Mouse (Mus musculus): ENCODE data around the gene Hsd17b1. TPM values are rescaled to one million over a fixed set of nuclear protein-coding genes. Genes with fewer than 3 reads are reported as not detected.

Gene Hsd17b1
- polyA plus RNA-seq, 2 experiments, result 0.23 TPM; not detected in 1

DNA sequence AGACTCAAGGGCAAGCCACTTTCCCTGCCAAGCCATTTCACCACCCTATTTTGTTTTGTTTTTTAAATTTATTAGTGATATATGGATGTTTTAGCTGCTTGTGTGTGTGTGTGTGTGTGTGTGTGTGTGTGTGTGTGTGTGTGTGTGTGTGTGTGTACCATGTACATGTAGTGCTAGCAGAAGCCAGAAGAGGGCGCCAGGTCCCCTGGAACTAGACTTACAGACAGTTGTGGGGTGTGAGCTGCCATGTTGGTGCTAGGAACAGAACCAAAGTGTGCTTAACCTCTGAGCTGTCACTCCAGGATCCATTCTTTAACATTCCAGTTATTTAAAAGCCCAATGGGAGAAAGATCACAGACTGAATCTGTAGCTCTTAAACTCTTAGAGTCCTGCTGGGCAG lies 48.9 kb downstream of the Hsd17b1 start:
- no peak for ATAC-seq (ENCODE audit: low FRiP score, low read depth)
- Histone ChIP-seq H3K27me3 (ENCODE audit: control insufficient read depth, insufficient read depth, low read length) (no peaks in the 10 kb centered on the region), H3K27ac (replicated peaks; ENCODE audit: low read depth, low read length) (no peak overlapping the region), H3K9me3 (ENCODE audit: control insufficient read depth, low read length) (no peaks in the 10 kb centered on the region), H3K4me2 (replicated peaks; ENCODE audit: low read depth, low read length, severe bottlenecking) (no peak overlapping the region), H3K9ac (ENCODE audit: low read depth, low read length, severe bottlenecking) (no peak overlapping the region), H3K4me1 (ENCODE audit: control insufficient read depth, insufficient read depth, low read length) (no peaks in the 10 kb centered on the region), H3K4me3 (replicated peaks; ENCODE audit: low read length) (no peak overlapping the region), H3K36me3 (ENCODE audit: control insufficient read depth, insufficient read depth, low read length) (peaks cover 33% of the 10 kb centered on the region)
- 83% methylated on average over 1 of the region's 1 CpGs for WGBS
- no peak for TF ChIP-seq POLR2A (IDR thresholded peaks at IDR 0.05; ENCODE audit: borderline replicate concordance, extremely low read depth, insufficient read depth, insufficient read length)
- no peak for DNase-seq (ENCODE audit: low spot score)

DNA sequence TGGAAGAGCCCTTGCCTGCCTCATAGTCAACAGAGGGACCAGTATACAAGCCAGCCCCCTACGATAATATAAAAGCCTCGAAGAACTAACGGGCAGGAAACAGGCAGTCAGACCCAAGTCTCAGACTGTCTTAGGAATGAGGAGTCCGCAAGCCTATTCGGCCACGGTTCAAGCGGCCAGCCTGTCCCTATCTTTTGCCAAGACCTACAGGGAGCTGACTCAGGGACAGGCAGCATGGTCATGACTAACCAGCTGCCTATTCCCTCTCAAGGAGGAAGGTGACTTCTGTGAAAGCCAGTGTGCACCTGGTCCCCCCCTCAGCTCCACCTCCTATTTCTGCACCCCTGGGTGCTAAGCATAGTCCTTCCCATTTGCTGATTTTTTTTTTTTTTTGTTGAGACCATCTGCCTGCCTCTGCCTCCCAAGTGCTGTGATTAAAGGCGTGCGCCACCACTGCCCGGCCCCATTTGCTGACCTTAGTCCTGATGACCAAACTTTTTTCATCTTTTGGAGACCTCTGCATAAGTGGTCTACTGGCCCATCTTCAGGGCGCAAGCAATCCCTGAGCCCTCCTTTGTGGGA lies 50.9 kb downstream of the Hsd17b1 start:
- Histone ChIP-seq H3K9ac (ENCODE audit: low read depth, low read length, severe bottlenecking) (no peak overlapping the region), H3K4me2 (replicated peaks; ENCODE audit: low read depth, low read length, severe bottlenecking) (no peak overlapping the region), H3K4me1 (ENCODE audit: control insufficient read depth, insufficient read depth, low read length) (no peaks in the 10 kb centered on the region), H3K36me3 (ENCODE audit: control insufficient read depth, insufficient read depth, low read length) (peaks cover 20% of the 10 kb centered on the region), H3K4me3 (replicated peaks; ENCODE audit: low read length) (no peak overlapping the region), H3K27me3 (ENCODE audit: control insufficient read depth, insufficient read depth, low read length) (no peaks in the 10 kb centered on the region), H3K27ac (replicated peaks; ENCODE audit: low read depth, low read length) (no peak overlapping the region), H3K9me3 (ENCODE audit: control insufficient read depth, low read length) (no peaks in the 10 kb centered on the region)
- DNase-seq (ENCODE audit: low spot score) (no peak), ATAC-seq (ENCODE audit: low FRiP score, low read depth) (no peak)
- TF ChIP-seq POLR2A (IDR thresholded peaks at IDR 0.05; ENCODE audit: borderline replicate concordance, extremely low read depth, insufficient read depth, insufficient read length), result no peak
- 85% methylated on average over 11 of the region's 11 CpGs for WGBS

Small RNAs within 50 kb of the gene (microRNA-seq; reads per million reads assigned to microRNA genes)
- gene Mir6928, result not detected

Other genes with a start within 250 kb of the Hsd17b1 start
- gene Stat5b, start 227.7 kb upstream of the Hsd17b1 start, polyA plus RNA-seq (2012; rRNA removed), result 24.4 and 27.0 TPM in 2 replicates
- gene Stat5b, start 227.7 kb upstream of the Hsd17b1 start, polyA plus RNA-seq (2014; fragmentation: Nextera tagmentation; extraction: Ambion mirVana), result 21.9 and 22.1 TPM in 2 replicates
- 8.0 and 11.3 TPM in 2 replicates for gene Stat5a, start 219.1 kb upstream of the Hsd17b1 start, polyA plus RNA-seq (2012; rRNA removed)
- gene Stat5a, start 219.1 kb upstream of the Hsd17b1 start, polyA plus RNA-seq (2014; fragmentation: Nextera tagmentation; extraction: Ambion mirVana), result 5.3 and 7.8 TPM in 2 replicates
- 56.1 and 66.2 TPM in 2 replicates for gene Stat3, start 138.9 kb upstream of the Hsd17b1 start, polyA plus RNA-seq (2012; rRNA removed)
- 63.0 and 65.9 TPM in 2 replicates for gene Stat3, start 138.9 kb upstream of the Hsd17b1 start, polyA plus RNA-seq (2014; fragmentation: Nextera tagmentation; extraction: Ambion mirVana)
- gene Cavin1, start 107.5 kb upstream of the Hsd17b1 start, polyA plus RNA-seq (2012; rRNA removed), result 81.3 and 96.8 TPM in 2 replicates
- 128 and 135 TPM in 2 replicates for gene Cavin1, start 107.5 kb upstream of the Hsd17b1 start, polyA plus RNA-seq (2014; fragmentation: Nextera tagmentation; extraction: Ambion mirVana)
- gene Atp6v0a1, start 69.0 kb upstream of the Hsd17b1 start, polyA plus RNA-seq (2012; rRNA removed), result 60.9 and 72.8 TPM in 2 replicates
- gene Atp6v0a1, start 69.0 kb upstream of the Hsd17b1 start, polyA plus RNA-seq (2014; fragmentation: Nextera tagmentation; extraction: Ambion mirVana), result 31.8 and 32.7 TPM in 2 replicates
- 12.8 and 18.5 TPM in 2 replicates for gene Naglu, start 8.4 kb upstream of the Hsd17b1 start, polyA plus RNA-seq (2012; rRNA removed)
- 9.8 and 10.3 TPM in 2 replicates for gene Naglu, start 8.4 kb upstream of the Hsd17b1 start, polyA plus RNA-seq (2014; fragmentation: Nextera tagmentation; extraction: Ambion mirVana)
- gene Coasy, start 4.2 kb downstream of the Hsd17b1 start, polyA plus RNA-seq (2012; rRNA removed), result 49.1 and 64.3 TPM in 2 replicates
- gene Coasy, start 4.2 kb downstream of the Hsd17b1 start, polyA plus RNA-seq (2014; fragmentation: Nextera tagmentation; extraction: Ambion mirVana), result 41.9 and 43.3 TPM in 2 replicates
- gene Mlx, start 8.9 kb downstream of the Hsd17b1 start, polyA plus RNA-seq (2012; rRNA removed), result 40.2 and 61.6 TPM in 2 replicates
- gene Mlx, start 8.9 kb downstream of the Hsd17b1 start, polyA plus RNA-seq (2014; fragmentation: Nextera tagmentation; extraction: Ambion mirVana), result 42.4 and 44.4 TPM in 2 replicates
- 15.7 and 24.3 TPM in 2 replicates for gene Psmc3ip, start 17.0 kb downstream of the Hsd17b1 start, polyA plus RNA-seq (2012; rRNA removed)
- 32.9 and 36.5 TPM in 2 replicates for gene Psmc3ip, start 17.0 kb downstream of the Hsd17b1 start, polyA plus RNA-seq (2014; fragmentation: Nextera tagmentation; extraction: Ambion mirVana)
- 53.6 and 65.4 TPM in 2 replicates for gene Retreg3, start 41.5 kb downstream of the Hsd17b1 start, polyA plus RNA-seq (2012; rRNA removed)
- gene Retreg3, start 41.5 kb downstream of the Hsd17b1 start, polyA plus RNA-seq (2014; fragmentation: Nextera tagmentation; extraction: Ambion mirVana), result 11.3 and 12.7 TPM in 2 replicates
- gene Tubg1, start 41.5 kb downstream of the Hsd17b1 start, polyA plus RNA-seq (2012; rRNA removed), result 32.4 and 36.8 TPM in 2 replicates
- gene Tubg1, start 41.5 kb downstream of the Hsd17b1 start, polyA plus RNA-seq (2014; fragmentation: Nextera tagmentation; extraction: Ambion mirVana), result 52.5 and 52.7 TPM in 2 replicates
- gene Tubg2, start 77.5 kb downstream of the Hsd17b1 start, polyA plus RNA-seq (2012; rRNA removed), result 6.2 and 7.3 TPM in 2 replicates
- 7.1 and 8.0 TPM in 2 replicates for gene Tubg2, start 77.5 kb downstream of the Hsd17b1 start, polyA plus RNA-seq (2014; fragmentation: Nextera tagmentation; extraction: Ambion mirVana)
- gene Cntnap1, start 92.1 kb downstream of the Hsd17b1 start, polyA plus RNA-seq (2012; rRNA removed), result 1.5 and 2.1 TPM in 2 replicates
- 0.56 and 0.64 TPM in 2 replicates for gene Cntnap1, start 92.1 kb downstream of the Hsd17b1 start, polyA plus RNA-seq (2014; fragmentation: Nextera tagmentation; extraction: Ambion mirVana)
- 17.4 and 20.6 TPM in 2 replicates for gene Plekhh3, start 92.9 kb downstream of the Hsd17b1 start, polyA plus RNA-seq (2012; rRNA removed)
- 19.6 and 20.5 TPM in 2 replicates for gene Plekhh3, start 92.9 kb downstream of the Hsd17b1 start, polyA plus RNA-seq (2014; fragmentation: Nextera tagmentation; extraction: Ambion mirVana)
- 0.09 and 0.17 TPM in 2 replicates for gene Ccr10, start 97.0 kb downstream of the Hsd17b1 start, polyA plus RNA-seq (2012; rRNA removed)
- gene Ccr10, start 97.0 kb downstream of the Hsd17b1 start, polyA plus RNA-seq (2014; fragmentation: Nextera tagmentation; extraction: Ambion mirVana), result 0.11 and 0.41 TPM in 2 replicates
- gene Ezh1, start 148.1 kb downstream of the Hsd17b1 start, polyA plus RNA-seq (2012; rRNA removed), result 28.3 and 28.4 TPM in 2 replicates
- 14.4 and 17.0 TPM in 2 replicates for gene Ezh1, start 148.1 kb downstream of the Hsd17b1 start, polyA plus RNA-seq (2014; fragmentation: Nextera tagmentation; extraction: Ambion mirVana)
- gene Ramp2, start 167.6 kb downstream of the Hsd17b1 start, polyA plus RNA-seq (2012; rRNA removed), result 89.4 and 108 TPM in 2 replicates
- gene Ramp2, start 167.6 kb downstream of the Hsd17b1 start, polyA plus RNA-seq (2014; fragmentation: Nextera tagmentation; extraction: Ambion mirVana), result 98.9 and 104 TPM in 2 replicates
- 70.3 and 71.7 TPM in 2 replicates for gene Vps25, start 175.3 kb downstream of the Hsd17b1 start, polyA plus RNA-seq (2012; rRNA removed)
- 120 and 124 TPM in 2 replicates for gene Vps25, start 175.3 kb downstream of the Hsd17b1 start, polyA plus RNA-seq (2014; fragmentation: Nextera tagmentation; extraction: Ambion mirVana)
- gene Wnk4, start 182.2 kb downstream of the Hsd17b1 start, polyA plus RNA-seq (2012; rRNA removed), result 14.9 and 18.4 TPM in 2 replicates
- gene Wnk4, start 182.2 kb downstream of the Hsd17b1 start, polyA plus RNA-seq (2014; fragmentation: Nextera tagmentation; extraction: Ambion mirVana), result 9.9 and 10.7 TPM in 2 replicates
- gene Cntd1, start 200.6 kb downstream of the Hsd17b1 start, polyA plus RNA-seq (2012; rRNA removed), result 1.1 and 1.6 TPM in 2 replicates
- 0.61 and 0.93 TPM in 2 replicates for gene Cntd1, start 200.6 kb downstream of the Hsd17b1 start, polyA plus RNA-seq (2014; fragmentation: Nextera tagmentation; extraction: Ambion mirVana)
- gene Coa3, start 200.7 kb downstream of the Hsd17b1 start, polyA plus RNA-seq (2012; rRNA removed), result 110 and 183 TPM in 2 replicates
- 182 and 187 TPM in 2 replicates for gene Coa3, start 200.7 kb downstream of the Hsd17b1 start, polyA plus RNA-seq (2014; fragmentation: Nextera tagmentation; extraction: Ambion mirVana)
- gene Becn1, start 223.9 kb downstream of the Hsd17b1 start, polyA plus RNA-seq (2012; rRNA removed), result 86.5 and 100 TPM in 2 replicates
- gene Becn1, start 223.9 kb downstream of the Hsd17b1 start, polyA plus RNA-seq (2014; fragmentation: Nextera tagmentation; extraction: Ambion mirVana), result 118 and 135 TPM in 2 replicates
- 128 and 142 TPM in 2 replicates for gene Psme3, start 237.8 kb downstream of the Hsd17b1 start, polyA plus RNA-seq (2012; rRNA removed)
- gene Psme3, start 237.8 kb downstream of the Hsd17b1 start, polyA plus RNA-seq (2014; fragmentation: Nextera tagmentation; extraction: Ambion mirVana), result 105 TPM in 2 replicates
- 6.2 and 8.2 TPM in 2 replicates for gene Aoc2, start 246.7 kb downstream of the Hsd17b1 start, polyA plus RNA-seq (2012; rRNA removed)
- 0.84 and 0.86 TPM in 2 replicates for gene Aoc2, start 246.7 kb downstream of the Hsd17b1 start, polyA plus RNA-seq (2014; fragmentation: Nextera tagmentation; extraction: Ambion mirVana)